Mouse (Mus musculus) layer of hippocampus, adult 8-10 months (tissue): Measurements from ENCODE around the gene Evpl. TPM values are rescaled to one million over a fixed set of nuclear protein-coding genes. Genes with fewer than 3 reads are reported as not detected.

Experiments
- DNase-seq, 2 experiments: peaks; one replicate each; pipeline ENCODE4 v3.0.0; 2022; ENCODE audit warnings: low spot score in 2 of 2
- total RNA-seq, 4 experiments: library from RNA; stranded (reverse); gene quantifications; 2 replicates each; pipeline ENCODE4 v1.2.4; 2022

The Evpl gene
- total RNA-seq, 4 experiments from 2014 or later = 0.85 to 1.4 (median 1.1) TPM

DNA sequence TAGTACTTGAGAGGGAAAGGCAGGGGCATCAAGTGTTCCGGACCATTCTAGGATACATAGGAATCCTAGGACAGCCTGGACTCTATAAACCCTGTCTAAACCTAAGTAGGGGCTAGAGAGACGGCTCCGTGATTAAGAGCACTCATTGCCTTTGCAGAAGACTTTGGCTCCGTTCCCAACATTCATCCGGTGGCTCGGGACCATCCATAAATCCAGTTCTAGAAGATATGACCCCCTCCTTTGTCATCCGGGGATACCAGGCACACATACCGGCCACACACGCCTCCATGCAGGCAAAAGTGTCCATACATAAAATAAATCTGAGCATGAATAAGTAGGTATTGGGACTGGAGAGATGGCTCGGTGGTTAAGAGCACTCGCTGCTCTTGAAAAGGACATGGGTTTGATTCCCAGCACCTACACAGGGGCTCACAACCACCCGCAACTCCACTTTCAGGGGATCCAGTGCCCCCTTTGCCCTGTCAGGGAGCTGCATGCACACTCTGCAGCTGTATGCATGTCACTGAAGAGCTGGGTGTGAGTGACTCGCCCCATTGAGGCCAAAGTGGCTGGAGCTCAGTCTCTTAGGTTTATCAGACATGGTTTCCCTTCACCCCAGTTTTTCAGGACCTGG is 23.9 kb downstream of the Evpl start:
- no peak for DNase-seq

DNA sequence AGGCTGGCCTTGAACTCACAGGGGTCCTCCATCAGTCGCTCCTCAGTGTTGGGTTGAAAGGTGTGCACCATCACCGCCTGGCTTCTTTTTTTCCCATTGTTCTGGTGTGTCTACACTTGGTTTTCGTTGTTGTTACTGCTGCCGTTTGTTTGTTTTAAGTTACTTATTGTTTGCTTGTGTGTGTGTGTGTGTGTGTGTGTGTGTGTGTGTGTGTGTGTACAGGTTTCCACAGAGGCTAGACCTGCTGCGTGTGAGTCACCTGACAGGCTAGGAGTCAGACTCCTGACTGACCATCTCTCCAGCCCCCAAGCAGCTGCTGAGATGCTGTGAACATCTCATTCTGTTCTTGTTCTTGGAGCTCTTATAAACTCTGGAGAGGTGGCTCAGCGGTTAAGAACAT is 25.0 kb downstream of the Evpl start:
- DNase-seq = no peak

DNA sequence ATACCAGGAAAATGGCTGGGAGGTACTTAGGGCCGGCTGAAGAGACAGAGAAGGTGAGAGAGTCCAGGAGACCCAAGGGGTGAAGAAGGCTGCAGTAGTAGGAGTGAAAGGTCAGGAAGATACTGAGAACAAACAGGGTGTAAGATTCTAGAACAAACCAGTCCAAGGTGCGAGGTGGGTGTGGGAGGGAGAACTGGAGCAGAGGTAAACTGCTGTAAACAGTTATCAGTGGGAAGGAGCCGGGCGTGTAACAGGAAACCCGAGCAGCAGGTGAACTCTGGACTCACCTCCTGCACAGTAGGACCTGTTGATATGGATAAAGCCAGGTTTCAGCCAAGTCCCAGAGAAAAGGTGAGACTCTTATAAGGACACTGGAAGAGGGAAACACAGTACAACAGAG is 27.2 kb downstream of the Evpl start:
- DNase-seq = no peak

DNA sequence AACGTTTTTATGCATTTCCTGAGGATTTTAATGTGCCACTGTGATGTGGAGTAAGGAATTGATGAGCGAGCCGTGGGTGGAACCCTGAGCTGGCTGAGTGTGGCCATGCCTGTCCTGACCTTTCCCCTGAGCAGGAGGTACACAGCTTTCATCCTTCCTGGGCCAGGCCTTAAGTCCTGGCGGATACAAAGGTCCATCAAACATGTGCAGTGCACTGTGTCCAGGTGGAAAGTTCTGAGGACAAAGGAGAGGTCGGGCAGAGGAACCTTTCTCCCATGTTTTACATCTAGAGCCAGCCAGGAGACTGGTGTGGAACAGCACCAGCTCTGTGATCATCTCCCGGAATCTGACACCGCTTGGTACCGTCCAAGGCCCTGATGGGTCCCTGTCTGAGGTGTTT is 28.6 kb downstream of the Evpl start:
- no peak for DNase-seq

DNA sequence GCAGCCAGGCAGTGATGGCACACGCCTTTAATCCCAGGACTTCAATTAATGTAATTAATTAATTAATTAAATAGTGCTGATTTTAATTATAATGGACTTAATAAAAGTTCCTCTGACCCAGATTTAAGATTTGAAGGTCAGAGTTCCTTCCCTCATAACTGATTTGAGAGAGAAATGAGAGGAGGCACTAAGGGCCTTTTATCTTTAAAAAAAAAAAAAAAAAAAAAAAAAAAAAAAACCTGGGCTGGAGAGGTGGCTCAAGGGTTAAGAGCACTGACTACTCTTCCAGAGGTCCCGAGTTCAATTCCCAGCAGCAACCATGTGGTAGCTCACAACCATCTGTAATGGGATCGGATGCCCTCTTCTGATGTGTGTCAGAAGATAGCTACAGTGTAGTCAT is 29.2 kb downstream of the Evpl start:
- DNase-seq = no peak

DNA sequence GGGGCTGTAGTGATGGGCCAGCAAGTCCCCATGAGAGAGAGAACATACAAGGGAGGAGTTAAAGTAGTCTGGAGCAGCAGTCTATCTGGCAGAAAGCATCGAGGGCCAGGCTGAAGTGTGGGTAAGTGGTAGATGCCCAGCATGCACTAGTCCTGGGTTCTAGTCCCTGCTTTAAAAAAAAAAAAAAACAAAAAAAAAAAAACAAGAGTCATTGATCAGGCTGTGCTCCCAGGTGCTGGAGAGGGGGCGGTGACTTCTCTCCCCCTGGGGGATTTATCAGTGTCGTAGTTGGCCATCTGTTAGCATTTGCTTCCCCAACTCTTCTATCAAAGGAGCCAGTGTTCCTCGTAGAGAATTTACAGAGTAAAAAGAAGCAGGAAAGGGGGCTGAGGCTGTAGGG is 31.2 kb downstream of the Evpl start:
- no peak for DNase-seq

DNA sequence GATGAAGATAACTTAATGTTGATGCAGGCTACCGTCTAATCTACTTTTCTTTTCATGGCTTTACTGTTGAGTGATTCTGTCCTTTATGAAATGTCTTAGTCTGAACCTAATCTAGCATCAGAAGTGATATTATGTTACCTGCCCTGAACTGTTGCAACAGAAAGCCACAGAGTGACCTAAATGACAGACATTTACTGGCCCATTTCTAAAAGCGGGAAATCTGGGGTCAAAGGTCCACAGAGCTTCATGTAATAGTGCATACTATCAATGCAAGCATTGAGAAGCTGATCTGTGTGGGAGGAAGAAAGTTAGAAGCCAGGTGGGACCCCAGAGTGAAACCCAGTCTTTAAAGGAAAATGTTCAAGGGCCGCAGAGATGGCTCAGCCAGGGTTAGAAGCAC is 34.7 kb downstream of the Evpl start:
- DNase-seq = no peak

DNA sequence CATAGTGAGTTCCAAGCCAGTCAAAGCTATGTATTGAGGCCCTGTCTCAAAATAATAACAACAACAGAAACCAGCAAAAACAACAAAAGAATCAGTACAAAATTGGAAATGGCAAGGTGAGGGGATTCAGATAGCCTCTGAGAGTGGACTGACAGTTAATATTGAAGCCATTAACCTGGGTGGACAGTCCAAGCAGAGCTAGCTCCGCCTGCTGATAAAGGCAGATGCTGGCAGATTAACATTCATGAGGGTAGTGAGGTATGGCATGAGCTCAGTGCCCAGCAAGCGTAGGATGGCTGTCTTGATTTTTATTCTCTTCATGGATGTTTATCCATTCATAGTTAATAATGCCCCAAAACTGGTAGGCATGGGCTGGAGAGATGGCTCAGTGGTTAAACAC is 36.7 kb downstream of the Evpl start:
- no peak for DNase-seq

DNA sequence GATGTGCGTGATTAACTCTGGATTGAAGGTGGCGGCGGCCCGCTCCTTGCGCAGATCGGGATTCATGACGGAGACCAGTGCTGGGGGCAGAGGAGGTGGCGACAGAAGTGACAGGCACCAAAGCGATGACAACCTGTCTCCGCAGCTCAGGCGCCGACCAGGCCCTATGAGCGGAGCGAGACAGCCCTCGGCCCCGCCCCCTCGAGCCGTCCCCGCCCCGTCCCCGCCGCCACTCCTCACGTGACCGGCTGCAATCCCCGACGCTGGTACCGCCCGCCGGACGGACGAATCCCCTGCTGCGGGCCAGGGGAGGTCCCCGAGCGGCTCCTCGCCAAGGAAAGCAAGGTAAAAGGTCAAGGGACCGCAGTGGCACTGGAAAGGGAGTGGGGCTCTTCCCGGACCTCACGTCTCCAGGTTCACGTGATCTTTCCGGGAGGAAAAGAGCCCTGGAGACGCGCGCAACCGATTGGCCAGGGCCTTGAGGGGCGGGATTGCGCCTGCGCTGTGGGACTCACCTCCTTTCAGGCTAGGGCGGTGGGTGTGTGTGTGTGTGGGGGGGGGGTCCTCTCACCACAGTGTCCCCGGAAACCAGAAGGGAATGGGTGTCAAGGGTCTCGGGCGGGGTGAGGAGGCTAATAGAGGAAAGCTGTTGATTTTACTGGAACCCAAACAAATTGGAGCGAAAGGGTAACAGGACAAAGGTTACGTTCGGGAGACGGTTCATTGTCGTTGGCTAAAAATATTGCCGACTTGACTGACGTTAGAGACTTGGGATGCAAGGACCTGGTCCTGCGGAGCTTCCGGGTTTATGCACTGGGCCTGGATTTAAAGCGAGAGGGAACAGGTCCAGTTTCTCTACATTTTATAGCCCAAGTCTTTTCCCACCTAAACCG is 39.0 kb downstream of the Evpl start, which contains the start of the genes Ten1 and Acox1:
Gene Ten1, plus strand, starts transcription at position 217 of the 893 bp plus-strand sequence.
Gene Acox1, minus strand, starts transcription at position 407 of the 893 bp plus-strand sequence.
- DNase-seq = peak; percentile 93 to 94

DNA sequence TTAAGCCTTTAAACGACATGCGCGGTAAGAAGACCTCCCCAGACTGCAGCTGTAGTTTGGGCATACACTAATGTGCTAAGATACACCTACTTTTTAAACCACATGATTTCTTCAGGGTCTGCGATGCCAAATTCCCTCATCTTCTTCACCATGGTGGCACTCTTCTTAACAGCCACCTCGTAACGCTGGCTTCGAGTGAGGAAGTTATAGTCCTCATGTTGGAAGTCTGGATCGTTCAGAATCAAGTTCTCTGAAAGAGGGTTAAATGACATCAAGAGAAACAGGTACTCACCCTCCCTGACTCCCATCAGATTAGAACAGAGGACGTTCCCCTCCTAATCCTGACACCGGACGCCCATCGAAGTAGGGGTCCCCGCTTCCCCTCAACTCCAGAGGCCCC is 39.7 kb downstream of the Evpl start:
- DNase-seq = no peak

DNA sequence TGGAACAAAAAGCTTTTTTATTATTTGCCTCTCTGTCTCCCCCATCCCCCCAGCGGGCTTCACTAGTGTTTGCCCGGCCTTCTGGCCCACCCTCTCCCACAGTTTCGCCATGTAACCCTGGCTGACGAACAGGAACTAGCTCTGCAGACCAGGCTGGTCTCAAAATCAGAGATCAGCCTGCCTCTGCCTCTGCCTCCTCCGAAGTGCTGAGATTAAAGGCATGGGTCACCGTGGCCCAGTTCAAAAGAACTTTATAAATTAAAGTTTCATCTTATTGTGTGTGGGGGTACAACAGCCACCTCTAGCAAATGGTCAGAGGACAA is 40.3 kb downstream of the Evpl start:
- DNase-seq = no peak

DNA sequence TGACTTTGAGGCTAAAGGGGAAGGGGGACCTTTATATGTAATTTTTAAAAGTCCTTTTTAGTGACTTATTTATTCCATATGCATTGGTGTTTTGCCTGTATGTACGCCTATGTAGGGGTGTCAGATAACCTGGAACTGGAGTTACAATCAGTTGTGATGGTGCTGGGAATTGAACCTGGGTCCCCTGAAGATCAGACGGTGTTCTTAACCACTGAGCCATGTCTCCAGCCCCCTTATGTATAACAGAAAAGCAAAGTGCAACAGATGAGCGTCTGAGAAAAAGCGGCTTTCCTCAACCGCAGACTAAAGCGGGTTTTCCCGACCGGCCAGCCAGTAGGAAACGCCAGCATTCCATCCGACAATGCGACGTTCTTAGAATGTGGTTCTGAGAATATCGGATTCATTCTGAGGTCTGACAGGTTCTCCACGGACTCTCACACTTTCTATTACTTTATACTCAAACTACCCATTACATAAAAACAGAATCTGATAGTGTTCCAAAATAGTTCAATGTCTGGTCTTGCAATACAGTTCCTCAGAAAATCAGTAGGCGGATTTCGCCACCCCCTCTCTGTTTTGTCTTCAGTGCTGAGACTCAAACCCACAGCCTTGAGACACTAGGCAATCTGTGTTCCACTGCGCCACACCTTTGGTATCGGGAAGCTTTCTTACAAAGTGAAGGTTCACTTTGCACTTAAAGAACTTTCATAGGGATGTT is 40.9 kb downstream of the Evpl start:
- DNase-seq = no peak

DNA sequence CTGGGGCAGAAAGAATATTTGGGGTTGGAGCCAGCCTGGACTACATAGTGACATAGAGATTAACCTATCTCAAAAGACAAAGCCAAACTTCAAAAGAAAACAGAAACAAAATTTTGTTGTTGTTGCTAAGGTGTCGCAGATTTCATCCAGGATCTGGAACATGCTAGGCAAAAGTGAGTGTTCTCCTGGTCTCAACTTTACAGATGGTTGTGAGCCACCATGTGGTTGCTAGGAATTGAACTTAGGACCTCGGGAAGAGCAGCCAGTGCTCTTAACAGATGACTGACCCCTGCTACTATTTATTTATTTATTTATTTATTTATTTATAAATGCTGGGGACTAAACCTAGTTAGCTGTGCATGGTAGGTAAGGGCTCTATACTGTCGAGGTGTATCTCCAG is 41.5 kb downstream of the Evpl start:
- DNase-seq = no peak

DNA sequence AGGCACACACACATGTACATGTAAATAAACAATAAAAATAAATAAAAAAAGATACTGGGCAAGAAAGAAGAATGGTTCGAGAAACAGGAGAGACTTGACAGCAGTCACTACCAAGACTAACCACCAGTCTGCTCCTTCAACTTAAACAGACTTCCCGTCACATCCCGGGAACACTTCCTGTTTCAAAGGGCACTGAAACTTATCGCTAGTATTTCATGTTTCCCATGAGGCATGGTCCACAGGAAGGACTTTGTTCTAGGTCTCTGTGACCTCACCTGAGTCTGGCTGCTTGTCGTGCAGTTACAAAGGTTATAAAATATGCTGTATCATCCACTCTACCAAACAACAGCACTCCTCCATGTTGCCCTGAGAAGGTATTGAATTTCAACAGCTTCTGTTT is 42.6 kb downstream of the Evpl start:
- no peak for DNase-seq

DNA sequence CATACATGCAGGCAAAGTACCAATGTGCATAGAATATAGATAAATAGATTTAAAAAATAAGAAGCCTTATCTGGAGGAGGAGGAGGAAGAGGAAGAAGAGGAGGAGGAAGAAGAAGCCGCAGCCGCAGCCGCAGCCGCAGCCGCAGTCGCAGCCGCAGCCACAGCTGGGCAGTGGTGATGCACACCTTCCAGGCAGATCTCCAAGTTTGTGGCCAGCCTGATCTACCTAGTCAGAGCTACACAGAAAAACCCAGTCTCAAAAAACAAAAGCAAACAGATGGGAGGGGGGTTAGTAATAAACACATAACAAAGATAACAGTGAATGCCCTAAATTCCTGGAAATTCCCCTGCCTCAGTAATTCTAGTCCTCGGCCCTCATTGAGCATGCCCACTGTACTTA is 43.3 kb downstream of the Evpl start:
- DNase-seq = no peak

DNA sequence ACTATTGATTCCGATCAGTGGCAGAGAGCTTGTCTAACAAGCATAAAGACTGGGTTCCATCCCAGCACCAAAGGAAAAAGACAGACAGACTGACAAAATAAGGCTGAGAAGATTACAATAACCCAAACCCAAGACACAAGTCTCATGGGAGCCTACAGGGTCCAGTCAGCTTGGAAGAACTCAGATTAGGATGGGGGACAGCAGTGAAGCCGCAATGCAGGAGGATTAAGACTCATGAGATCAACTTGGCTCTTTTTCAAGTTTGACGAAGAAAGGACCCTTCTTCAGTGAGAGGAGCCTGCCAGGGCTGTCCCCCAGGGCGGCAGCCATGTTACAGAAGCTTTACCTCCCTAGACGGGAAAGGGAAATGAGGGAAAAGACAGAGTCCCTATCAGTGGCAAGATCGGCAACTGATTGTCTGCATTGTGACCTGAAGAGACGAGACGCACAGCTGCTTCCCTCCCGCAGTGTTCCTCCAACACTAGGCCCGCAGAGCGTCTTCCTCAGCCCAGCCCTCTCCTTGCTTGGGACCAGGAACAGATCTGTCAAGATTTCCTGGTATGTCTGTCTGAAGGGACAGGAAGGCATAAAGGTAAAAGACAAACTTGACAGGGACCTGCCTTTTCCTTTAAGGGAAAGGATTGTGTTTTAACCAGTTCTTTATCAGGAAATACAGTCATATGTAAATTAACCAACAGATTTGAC is 50.5 kb downstream of the Evpl start:
- no peak for DNase-seq

DNA sequence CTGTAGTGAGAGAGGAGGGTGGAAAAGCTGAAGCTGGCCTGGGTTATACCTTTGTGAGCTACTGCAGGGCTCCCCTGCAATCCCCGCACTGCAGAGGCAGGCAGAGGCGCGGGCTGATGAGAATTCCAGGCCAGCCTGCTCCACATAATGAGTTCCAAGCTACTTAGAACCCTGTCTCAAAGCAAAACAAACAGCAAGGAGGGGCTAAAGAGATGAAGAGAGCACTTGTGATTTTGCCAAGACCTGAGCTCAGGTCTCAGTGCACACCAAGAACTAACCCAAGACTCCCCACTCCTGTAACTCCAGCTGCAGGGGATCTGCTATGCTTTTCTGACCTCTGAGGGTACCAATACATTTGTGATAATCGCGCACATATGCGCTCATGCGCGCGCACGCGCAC is 51.5 kb downstream of the Evpl start:
- DNase-seq = no peak

DNA sequence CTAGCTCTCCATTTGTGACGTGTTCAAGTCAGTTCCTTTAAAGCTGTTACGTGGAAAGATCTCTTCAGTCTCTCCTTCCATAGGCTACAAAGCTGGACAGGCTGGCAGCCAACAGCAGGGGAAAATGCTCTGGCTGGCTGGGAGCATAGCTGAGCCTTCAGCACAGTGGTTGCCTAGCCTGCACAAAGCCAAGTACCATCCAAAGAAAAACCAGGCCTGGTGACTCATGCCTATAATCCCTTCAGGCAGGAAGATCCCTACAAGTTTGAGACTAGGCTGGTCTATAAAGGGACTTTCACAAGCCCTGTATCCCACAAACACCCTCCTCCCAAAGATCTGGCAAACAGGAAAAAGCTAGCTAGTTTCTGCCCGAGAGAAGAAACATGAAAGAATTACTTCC is 52.0 kb downstream of the Evpl start:
- DNase-seq = no peak

DNA sequence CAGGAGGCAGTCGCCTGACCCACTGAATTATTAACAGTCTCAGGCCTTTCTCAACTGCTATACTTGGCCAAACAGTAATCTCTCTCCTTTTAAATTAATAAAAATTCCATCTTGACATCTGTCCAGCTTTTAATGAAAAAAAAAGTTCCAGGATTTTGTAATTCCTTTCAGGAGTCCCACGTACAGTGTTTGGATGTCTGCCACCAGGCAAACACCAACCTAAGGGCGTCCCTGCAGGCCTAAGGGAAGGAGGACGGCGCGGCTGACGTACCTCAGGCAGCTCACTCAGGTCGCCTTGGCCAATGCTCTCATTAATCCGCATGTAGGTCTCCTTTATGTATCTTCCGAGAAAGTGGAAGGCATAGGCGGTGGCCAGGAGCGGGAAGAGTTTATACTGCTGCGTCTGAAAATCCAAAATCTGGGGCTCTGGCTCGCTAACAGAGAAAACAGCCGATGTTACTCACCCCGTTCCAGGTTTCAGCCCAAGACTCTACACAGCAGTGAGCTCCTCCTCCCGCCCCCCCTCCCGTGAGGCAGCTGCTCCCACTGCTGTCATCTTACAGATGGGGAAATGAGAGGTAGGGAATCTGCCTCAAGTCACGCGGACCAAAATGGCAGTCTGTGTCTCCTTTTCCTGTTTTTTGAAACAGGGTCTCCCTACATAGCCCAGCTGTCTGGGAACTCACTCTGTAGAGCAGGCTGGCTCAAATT is 59.3 kb downstream of the Evpl start:
- no peak for DNase-seq

DNA sequence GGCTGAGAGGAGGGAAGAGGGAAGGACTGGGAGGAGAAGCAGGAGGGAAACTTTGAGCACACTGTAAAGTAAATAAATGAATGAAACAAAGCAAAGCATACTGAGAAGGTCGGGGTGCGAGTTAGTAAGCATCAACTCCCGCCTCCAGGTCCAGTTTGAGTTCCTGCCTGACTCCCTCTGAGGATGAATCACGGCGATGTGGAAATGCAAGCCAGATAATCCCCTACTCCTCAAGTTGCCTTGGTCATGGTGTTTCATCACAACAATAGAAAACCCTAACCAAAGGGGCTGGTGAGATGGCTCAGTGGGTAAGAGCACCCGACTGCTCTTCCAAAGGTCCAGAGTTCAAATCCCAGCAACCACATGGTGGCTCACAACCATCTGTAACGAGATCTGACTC is 61.9 kb downstream of the Evpl start:
- DNase-seq = no peak

DNA sequence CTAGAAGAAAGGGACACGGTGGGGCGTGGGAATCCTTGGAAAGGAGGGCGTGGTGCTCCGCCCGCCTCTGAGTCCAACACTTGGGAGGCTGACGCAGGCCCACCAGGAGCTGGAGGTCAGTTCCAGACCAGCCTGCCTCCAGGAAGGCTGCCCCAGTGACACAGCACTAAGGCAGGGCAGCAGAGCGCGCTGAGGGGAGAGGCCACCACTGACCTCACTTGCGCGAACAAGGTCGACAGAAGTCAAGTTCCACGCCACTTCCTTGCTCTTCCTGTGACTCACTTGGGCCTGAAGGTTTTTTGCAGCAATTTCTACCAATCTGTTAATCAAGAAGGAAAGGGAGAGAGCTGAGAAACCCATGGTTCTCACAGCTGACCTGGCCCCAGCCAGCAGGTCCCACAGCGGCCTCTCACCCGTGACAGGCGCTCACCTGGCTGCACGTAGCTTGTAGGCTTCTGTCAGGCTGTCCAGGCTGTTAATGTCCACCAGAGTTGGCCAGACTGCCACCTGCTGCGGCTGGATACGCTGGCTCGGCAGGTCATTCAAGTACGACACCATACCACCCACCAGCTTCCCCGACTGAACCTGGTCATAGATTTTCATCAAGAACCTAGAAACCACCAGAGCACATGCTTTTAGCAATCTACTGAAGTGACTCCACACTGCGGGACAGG is 63.0 kb downstream of the Evpl start:
- DNase-seq = no peak
